Mouse (Mus musculus): Measurements from ENCODE around the gene Psme4. TPM values are rescaled to one million over a fixed set of nuclear protein-coding genes. Genes with fewer than 3 reads are reported as not detected.
A peak's percentile ranks its signal among the peaks of the same experiment; 100 is the strongest.
"Not testable (repeated sequence)": the region's sequence is repeated elsewhere in the genome, so short reads cannot be mapped to it uniquely, and the experiment has no call there.

The Psme4 gene
- 10 to 100 TPM; 41.7 to 50.0 TPM for total RNA-seq (2021)

- intact Hi-C loops (cut with DNase I): loop anchor here (10.0 kb wide), 1 partner anchor 97 kb away; no protein-coding TSS in a partner anchor
These were observed at the start of gene Psme4 for GRCm38 (mm10) chr11:30771267-30771903. Gene Psme4, plus strand, starts transcription at chr11:30771726.

GRCm38 (mm10) chr11:30723438-30723837 lies 48.1 kb upstream of the Psme4 start:
- intact Hi-C loops (cut with DNase I): no loop called here
- DNase-seq (ENCODE audit: low spot score in 2 of 2): no peak

More at GRCm38 (mm10) chr11:30771267-30771903, at the start of gene Psme4:
- DNase-seq (ENCODE audit: low spot score in 2 of 2): peak; percentile 91 to 93

- DNase-seq (ENCODE audit: low spot score in 2 of 2): no peak
- intact Hi-C loops (cut with DNase I): no loop called here
These were observed 40.8 kb upstream of the Psme4 start for GRCm38 (mm10) chr11:30730721-30731120.

DNA sequence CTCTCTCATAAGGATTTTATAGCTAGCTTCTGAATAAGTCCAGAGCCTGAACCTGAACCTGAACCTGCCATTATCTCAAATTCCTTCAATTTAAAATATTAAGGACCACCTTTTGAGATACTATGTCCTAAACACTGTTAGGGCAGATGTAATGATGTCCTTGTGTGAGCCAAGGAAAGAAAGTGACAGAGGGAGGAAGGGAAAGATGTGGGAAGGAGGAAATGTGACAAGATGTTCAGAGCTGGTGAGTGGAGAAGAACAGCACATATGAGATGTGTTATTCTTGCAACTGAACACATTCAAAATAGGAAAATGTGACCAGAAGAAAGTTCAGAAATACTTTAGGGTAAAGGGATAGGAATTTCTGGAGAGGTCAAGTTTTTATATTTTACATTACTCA lies 38.1 kb upstream of the Psme4 start:
- intact Hi-C loops (cut with DNase I): no loop called here
- no peak for DNase-seq (ENCODE audit: low spot score in 2 of 2)

GRCm38 (mm10) chr11:30743991-30744390 lies 27.5 kb upstream of the Psme4 start:
- no peak for DNase-seq (ENCODE audit: low spot score in 2 of 2)
- intact Hi-C loops (cut with DNase I): no loop called here

- no peak for DNase-seq (ENCODE audit: low spot score in 2 of 2)
- intact Hi-C loops (cut with DNase I): no loop called here
These were observed 22.6 kb upstream of the Psme4 start for GRCm38 (mm10) chr11:30748938-30749337.

GRCm38 (mm10) chr11:30749587-30749986 lies 21.9 kb upstream of the Psme4 start:
- no peak for DNase-seq (ENCODE audit: low spot score in 2 of 2)
- intact Hi-C loops (cut with DNase I): no loop called here

- intact Hi-C loops (cut with DNase I): no loop called here
- no peak for DNase-seq (ENCODE audit: low spot score in 2 of 2)
These were observed 21.3 kb upstream of the Psme4 start for GRCm38 (mm10) chr11:30750039-30750823.

DNA sequence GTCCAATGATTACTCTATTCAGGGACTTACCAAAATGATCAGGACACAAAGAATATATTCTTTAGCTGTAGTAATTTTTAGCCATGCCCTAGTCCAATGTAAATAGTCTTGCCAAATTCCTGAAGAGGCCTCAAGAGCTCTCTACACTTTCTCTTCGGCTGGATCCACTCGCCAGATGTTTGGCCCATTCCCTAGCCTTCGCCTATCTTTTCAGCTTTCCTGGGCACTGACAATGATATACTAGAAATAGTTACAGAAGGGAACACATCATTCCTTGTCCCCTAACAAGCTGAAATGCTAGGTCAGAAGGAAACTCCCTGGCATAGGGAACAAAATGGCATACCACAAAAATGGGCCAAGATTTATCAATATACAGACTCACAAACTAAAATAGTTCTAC lies 18.6 kb upstream of the Psme4 start:
- no peak for DNase-seq (ENCODE audit: low spot score in 2 of 2)
- intact Hi-C loops (cut with DNase I): no loop called here

- DNase-seq (ENCODE audit: low spot score in 2 of 2); intact Hi-C loops (cut with DNase I): not testable (repeated sequence)
These were observed 17.1 kb upstream of the Psme4 start for GRCm38 (mm10) chr11:30754486-30754854.

- intact Hi-C loops (cut with DNase I): no loop called here
- peak; percentile 19 to 22 for DNase-seq (ENCODE audit: low spot score in 2 of 2)
These were observed 16.5 kb upstream of the Psme4 start for GRCm38 (mm10) chr11:30754855-30755530.

DNA sequence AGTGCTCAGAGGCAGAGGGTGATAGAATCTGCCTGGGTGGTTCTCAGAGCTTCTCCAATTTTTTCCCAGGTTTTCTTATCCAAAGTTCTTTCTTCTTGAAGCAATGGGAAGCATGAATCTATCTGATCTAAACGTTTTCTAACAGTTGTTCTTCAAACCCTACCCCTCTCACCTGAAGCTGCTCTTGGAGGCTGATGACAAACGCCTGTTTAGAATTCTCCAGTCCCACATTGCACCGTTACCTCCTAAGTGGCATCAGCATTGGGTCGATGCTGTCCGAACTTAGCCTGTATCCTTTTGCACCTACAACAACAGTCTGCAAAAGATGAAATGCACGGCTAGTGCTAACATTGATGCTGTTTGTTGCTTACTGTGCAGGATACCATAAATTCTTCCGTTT lies 10.1 kb upstream of the Psme4 start:
- DNase-seq (ENCODE audit: low spot score in 2 of 2): no peak
- intact Hi-C loops (cut with DNase I): no loop called here

DNA sequence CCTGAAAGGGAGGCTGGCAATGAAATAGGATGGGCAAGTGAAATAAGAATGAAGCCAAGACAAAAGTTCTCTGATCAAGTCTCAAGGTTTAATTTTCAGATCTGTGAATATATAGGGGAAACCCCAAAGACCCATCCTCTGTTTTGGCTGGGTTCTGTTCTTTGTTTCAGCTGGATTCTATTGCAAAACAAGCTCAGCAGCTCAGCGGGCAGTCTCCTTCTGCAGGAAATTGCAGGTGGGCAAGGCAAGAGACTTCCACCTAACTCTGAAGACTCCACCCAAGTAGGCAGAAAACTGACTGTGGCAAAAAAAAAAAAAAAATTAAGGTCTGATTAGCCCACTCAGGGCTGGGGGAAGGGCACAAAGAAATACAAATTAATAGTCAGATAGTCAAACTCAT lies 9.6 kb upstream of the Psme4 start:
- no peak for DNase-seq (ENCODE audit: low spot score in 2 of 2)
- intact Hi-C loops (cut with DNase I): no loop called here

- DNase-seq (ENCODE audit: low spot score in 2 of 2): no peak
- intact Hi-C loops (cut with DNase I): no loop called here
These were observed 6.5 kb upstream of the Psme4 start for GRCm38 (mm10) chr11:30765076-30765475.

GRCm38 (mm10) chr11:30770817-30771216 lies 709 bp upstream of the Psme4 start:
- no peak for DNase-seq (ENCODE audit: low spot score in 2 of 2)
- intact Hi-C loops (cut with DNase I): loop anchor here (10.0 kb wide), 1 partner anchor 96 kb away; no protein-coding TSS in a partner anchor

- intact Hi-C loops (cut with DNase I): loop anchor here (10.0 kb wide), 1 partner anchor 97 kb away; no protein-coding TSS in a partner anchor
- peak; percentile 49 to 51 for DNase-seq (ENCODE audit: low spot score in 2 of 2)
These were observed 517 bp downstream of the Psme4 start for GRCm38 (mm10) chr11:30771904-30772581.

- intact Hi-C loops (cut with DNase I): loop anchor here (10.0 kb wide), 1 partner anchor 98 kb away; no protein-coding TSS in a partner anchor
- no peak for DNase-seq (ENCODE audit: low spot score in 2 of 2)
These were observed 1.4 kb downstream of the Psme4 start for GRCm38 (mm10) chr11:30772777-30773417.

DNA sequence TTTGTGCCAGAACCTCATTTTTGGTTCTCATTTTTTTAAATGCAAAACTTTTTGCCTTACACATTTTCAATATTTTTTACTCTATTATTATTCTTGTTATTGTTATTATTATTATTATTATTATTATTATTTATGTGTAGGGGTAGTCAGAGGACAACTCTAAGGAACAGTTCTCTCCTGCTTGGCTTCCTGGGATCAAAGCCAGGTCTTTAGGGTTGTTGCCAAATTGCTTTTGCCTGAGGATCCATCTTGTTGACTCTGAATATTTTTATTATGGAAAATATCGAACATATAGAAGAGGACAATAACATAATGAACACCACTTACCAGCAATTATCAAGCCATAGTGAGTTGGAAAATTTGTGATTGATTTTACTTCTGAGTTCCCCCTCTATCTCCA lies 3.1 kb downstream of the Psme4 start:
- DNase-seq (ENCODE audit: low spot score in 2 of 2): no peak
- intact Hi-C loops (cut with DNase I): loop anchor here (10.0 kb wide), 1 partner anchor 100 kb away; no protein-coding TSS in a partner anchor

DNA sequence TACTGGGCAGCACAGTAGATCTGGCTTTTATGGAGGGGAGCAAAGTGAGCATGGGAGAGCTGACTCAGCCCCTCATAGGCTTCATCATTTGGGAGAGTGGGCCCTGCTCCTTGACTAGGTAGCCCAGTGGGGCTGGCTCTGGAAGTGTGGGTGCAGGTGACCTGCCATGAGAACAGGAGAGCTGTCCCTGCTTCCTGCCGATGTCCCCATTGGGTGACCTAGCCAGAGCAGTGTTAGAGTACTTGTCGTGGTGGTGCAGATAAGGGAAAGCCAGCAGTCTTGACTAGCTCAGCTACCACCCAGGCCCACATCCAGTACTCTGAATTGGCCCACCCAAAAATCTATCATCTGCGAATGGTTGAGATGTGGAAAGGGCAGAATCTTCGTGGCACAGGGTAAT lies 6.0 kb downstream of the Psme4 start:
- intact Hi-C loops (cut with DNase I): loop anchor here (10.0 kb wide), 1 partner anchor 103 kb away; no protein-coding TSS in a partner anchor
- no peak for DNase-seq (ENCODE audit: low spot score in 2 of 2)
